Mouse (Mus musculus): ENCODE results near the gene Fam160a1. TPM values are rescaled to one million over a fixed set of nuclear protein-coding genes. Genes with fewer than 3 reads are reported as not detected.

Fam160a1 gene
- total and polyA plus RNA-seq, 2 experiments from 2014 or later: 0.45 to 1.2 TPM

DNA sequence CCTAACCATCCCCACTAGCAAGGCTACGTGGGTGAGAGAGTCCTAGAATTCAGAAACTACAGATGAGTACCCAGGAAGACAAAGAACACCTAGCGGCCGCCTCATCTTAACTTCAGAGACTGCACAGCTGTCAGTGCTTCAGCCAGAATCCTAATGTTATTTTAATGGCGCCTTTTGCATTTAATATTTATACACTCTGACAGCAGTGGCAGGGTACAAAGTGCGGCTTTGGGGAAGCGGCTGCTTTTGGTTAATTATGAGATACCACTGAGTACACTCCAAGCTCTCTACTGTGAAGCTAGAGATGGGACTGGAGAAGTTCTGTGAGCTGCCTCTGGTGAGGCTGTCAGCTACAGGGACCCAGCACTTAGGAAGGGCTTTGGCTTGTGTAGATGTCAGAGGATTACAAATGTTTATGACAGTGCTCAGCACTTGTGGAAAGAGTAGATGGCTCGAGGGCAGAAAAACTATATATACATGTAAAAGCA lies 171.5 kb downstream of the Fam160a1 start:
- Histone ChIP-seq H3K27me3 (ENCODE audit: insufficient read depth, low read length) (no peaks in the 10 kb centered on the region), H3K4me2 (ENCODE audit: low read depth, low read length) (no peak overlapping the region), H3K4me1 (ENCODE audit: insufficient read depth, low read length) (no peaks in the 10 kb centered on the region), H3K9ac (replicated peaks; ENCODE audit: low read length) (no peak overlapping the region), H3K36me3 (ENCODE audit: insufficient read depth, low read length) (no peaks in the 10 kb centered on the region), H3K9me3 (ENCODE audit: low read length) (no peaks in the 10 kb centered on the region), H3K27ac (no peak overlapping the region), H3K4me3 (ENCODE audit: low read length) (no peak overlapping the region)
- TF ChIP-seq CTCF (IDR thresholded peaks at IDR 0.05; ENCODE audit: low read depth): no peak
- DNase-seq (ENCODE audit: low spot score) (no peak), ATAC-seq (no peak)
- 81% methylated on average over 7 of the region's 7 CpGs for WGBS

DNA sequence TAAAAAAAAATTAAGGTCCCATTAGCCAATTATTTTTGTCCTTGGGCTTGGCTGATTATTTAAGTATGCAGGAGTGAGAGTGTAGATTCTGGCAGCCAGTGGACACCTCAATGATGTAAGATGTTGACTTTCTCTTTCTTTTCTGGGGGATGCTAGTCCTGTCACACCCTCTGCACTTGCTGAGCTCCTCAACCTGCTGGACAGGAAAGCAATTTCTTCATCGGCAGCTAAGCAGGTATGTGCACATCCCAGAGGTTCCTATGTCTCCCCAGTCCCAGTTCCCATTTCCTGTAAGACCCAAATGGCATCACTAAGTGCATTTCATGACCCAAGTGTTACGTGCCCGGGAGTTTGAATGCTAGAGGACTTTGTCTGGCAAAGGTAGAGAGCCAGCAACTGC lies 172.3 kb downstream of the Fam160a1 start:
- no peak overlapping the region for H3K4me3 ChIP-seq (ENCODE audit: low read length)
- no peak overlapping the region for H3K27ac ChIP-seq
- 93% methylated on average over 3 of the region's 3 CpGs for WGBS

GRCm38 (mm10) chr3:85641751-85642150 lies 175.3 kb downstream of the Fam160a1 start:
- no peak for TF ChIP-seq CTCF (IDR thresholded peaks at IDR 0.05; ENCODE audit: low read depth)
- 91% methylated on average over 3 of the region's 3 CpGs for WGBS
- H3K9ac ChIP-seq (replicated peaks; ENCODE audit: low read length): no peak overlapping the region
- H3K27ac ChIP-seq: no peak overlapping the region
- DNase-seq (ENCODE audit: low spot score): no peak
- no peak for ATAC-seq
- no peak overlapping the region for H3K4me2 ChIP-seq (ENCODE audit: low read depth, low read length)
- H3K36me3 ChIP-seq (ENCODE audit: insufficient read depth, low read length): no peaks in the 10 kb centered on the region
- no peaks in the 10 kb centered on the region for H3K4me1 ChIP-seq (ENCODE audit: insufficient read depth, low read length)
- H3K9me3 ChIP-seq (ENCODE audit: low read length): no peaks in the 10 kb centered on the region
- no peaks in the 10 kb centered on the region for H3K27me3 ChIP-seq (ENCODE audit: insufficient read depth, low read length)
- H3K4me3 ChIP-seq (ENCODE audit: low read length): no peak overlapping the region

More for the DNA sequence above, 172.3 kb downstream of the Fam160a1 start:
- no peak overlapping the region for H3K4me2 ChIP-seq (ENCODE audit: low read depth, low read length)
- no peaks in the 10 kb centered on the region for H3K9me3 ChIP-seq (ENCODE audit: low read length)
- H3K36me3 ChIP-seq (ENCODE audit: insufficient read depth, low read length): no peaks in the 10 kb centered on the region
- DNase-seq (ENCODE audit: low spot score): no peak
- H3K27me3 ChIP-seq (ENCODE audit: insufficient read depth, low read length): no peaks in the 10 kb centered on the region
- TF ChIP-seq CTCF (IDR thresholded peaks at IDR 0.05; ENCODE audit: low read depth): no peak
- no peak for ATAC-seq
- H3K4me1 ChIP-seq (ENCODE audit: insufficient read depth, low read length): no peaks in the 10 kb centered on the region
- H3K9ac ChIP-seq (replicated peaks; ENCODE audit: low read length): no peak overlapping the region

DNA sequence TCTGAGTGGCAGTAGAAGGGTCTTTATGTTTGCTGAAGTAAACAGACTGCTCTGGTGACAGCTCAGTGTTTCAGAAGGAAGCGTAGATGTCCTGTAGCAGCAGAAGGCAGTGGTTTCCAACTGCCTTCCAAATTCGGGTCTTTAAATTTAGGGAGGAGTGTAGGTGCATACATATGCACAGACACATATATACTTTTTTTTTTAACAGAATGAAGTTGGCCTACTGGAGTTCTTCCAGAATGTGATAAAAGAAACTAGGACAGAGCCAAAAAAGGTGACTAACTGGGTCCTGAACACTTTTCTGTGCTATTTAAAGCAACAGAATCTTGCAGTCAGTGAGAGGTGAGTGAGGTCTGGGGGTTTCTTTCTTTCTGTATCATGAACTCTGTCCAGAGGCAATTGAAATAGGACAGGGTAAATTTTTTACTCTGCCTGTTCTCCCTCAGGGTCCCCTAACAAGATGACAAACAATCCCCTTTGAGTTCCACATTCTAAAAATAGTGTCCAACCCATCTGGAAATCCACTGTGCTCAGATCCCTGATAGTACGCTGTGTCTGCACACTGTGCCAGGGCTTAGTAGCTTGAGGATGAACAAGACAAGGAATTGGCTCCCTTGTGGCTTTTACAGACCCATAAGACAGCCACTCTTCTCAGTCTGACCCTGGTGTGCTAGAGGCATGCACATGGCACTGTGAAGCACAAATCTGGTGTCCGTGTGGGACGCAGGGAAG lies 180.2 kb downstream of the Fam160a1 start:
- DNase-seq (ENCODE audit: low spot score): no peak
- Histone ChIP-seq H3K9ac (replicated peaks; ENCODE audit: low read length) (no peak overlapping the region), H3K4me3 (ENCODE audit: low read length) (no peak overlapping the region), H3K36me3 (ENCODE audit: insufficient read depth, low read length) (no peaks in the 10 kb centered on the region), H3K27me3 (ENCODE audit: insufficient read depth, low read length) (no peaks in the 10 kb centered on the region), H3K9me3 (ENCODE audit: low read length) (no peaks in the 10 kb centered on the region), H3K27ac (no peak overlapping the region), H3K4me2 (ENCODE audit: low read depth, low read length) (no peak overlapping the region), H3K4me1 (ENCODE audit: insufficient read depth, low read length) (no peaks in the 10 kb centered on the region)
- ATAC-seq: no peak
- TF ChIP-seq CTCF (IDR thresholded peaks at IDR 0.05; ENCODE audit: low read depth): no peak
- WGBS: 86% methylated on average over 5 of the region's 5 CpGs

DNA sequence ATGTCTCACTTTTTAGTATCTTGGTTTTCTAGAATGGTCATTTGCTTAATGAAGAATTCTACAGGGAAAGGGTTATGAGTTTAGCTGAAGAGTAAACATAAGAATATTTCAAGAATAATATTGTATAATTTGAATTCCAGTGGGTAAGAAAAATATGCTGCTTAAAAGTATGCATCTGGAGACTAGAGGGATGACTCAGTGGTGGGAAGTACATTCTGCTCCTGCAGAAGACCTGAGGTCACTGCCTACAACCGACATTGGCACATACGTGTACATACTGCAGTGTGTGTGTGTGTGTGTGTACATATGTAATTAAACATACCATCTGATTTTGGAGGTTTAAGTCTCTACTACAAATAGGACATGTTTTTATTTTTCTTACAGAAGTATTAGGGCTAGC lies 181.5 kb downstream of the Fam160a1 start:
- no peak overlapping the region for H3K4me2 ChIP-seq (ENCODE audit: low read depth, low read length)
- H3K9ac ChIP-seq (replicated peaks; ENCODE audit: low read length): no peak overlapping the region
- no peaks in the 10 kb centered on the region for H3K27me3 ChIP-seq (ENCODE audit: insufficient read depth, low read length)
- TF ChIP-seq CTCF (IDR thresholded peaks at IDR 0.05; ENCODE audit: low read depth): no peak
- no peaks in the 10 kb centered on the region for H3K9me3 ChIP-seq (ENCODE audit: low read length)
- DNase-seq (ENCODE audit: low spot score) (no peak), ATAC-seq (no peak)
- no peak overlapping the region for H3K27ac ChIP-seq
- no peaks in the 10 kb centered on the region for H3K36me3 ChIP-seq (ENCODE audit: insufficient read depth, low read length)
- WGBS: 90% methylated on average over 2 of the region's 2 CpGs
- no peaks in the 10 kb centered on the region for H3K4me1 ChIP-seq (ENCODE audit: insufficient read depth, low read length)
- H3K4me3 ChIP-seq (ENCODE audit: low read length): no peak overlapping the region

- no peak for DNase-seq (ENCODE audit: low spot score)
- Histone ChIP-seq H3K36me3 (ENCODE audit: insufficient read depth, low read length) (no peaks in the 10 kb centered on the region), H3K27ac (no peak overlapping the region), H3K4me1 (ENCODE audit: insufficient read depth, low read length) (no peaks in the 10 kb centered on the region), H3K9me3 (ENCODE audit: low read length) (no peaks in the 10 kb centered on the region), H3K4me2 (ENCODE audit: low read depth, low read length) (no peak overlapping the region), H3K27me3 (ENCODE audit: insufficient read depth, low read length) (no peaks in the 10 kb centered on the region), H3K4me3 (ENCODE audit: low read length) (no peak overlapping the region), H3K9ac (replicated peaks; ENCODE audit: low read length) (no peak overlapping the region)
- no peak for TF ChIP-seq CTCF (IDR thresholded peaks at IDR 0.05; ENCODE audit: low read depth)
- 80% methylated on average over 2 of the region's 2 CpGs for WGBS
- ATAC-seq: no peak
Observed at GRCm38 (mm10) chr3:85635126-85635419, 182.0 kb downstream of the Fam160a1 start.

- Histone ChIP-seq H3K4me2 (ENCODE audit: low read depth, low read length) (no peak overlapping the region), H3K36me3 (ENCODE audit: insufficient read depth, low read length) (no peaks in the 10 kb centered on the region), H3K9ac (replicated peaks; ENCODE audit: low read length) (no peak overlapping the region), H3K9me3 (ENCODE audit: low read length) (no peaks in the 10 kb centered on the region), H3K27ac (no peak overlapping the region), H3K4me3 (ENCODE audit: low read length) (no peak overlapping the region), H3K27me3 (ENCODE audit: insufficient read depth, low read length) (no peaks in the 10 kb centered on the region), H3K4me1 (ENCODE audit: insufficient read depth, low read length) (no peaks in the 10 kb centered on the region)
- ATAC-seq (no peak), DNase-seq (ENCODE audit: low spot score) (no peak)
- no peak for TF ChIP-seq CTCF (IDR thresholded peaks at IDR 0.05; ENCODE audit: low read depth)
- WGBS: 68% methylated on average over 8 of the region's 8 CpGs
Observed at GRCm38 (mm10) chr3:85634389-85635125, 182.5 kb downstream of the Fam160a1 start.
